Mouse (Mus musculus) MEL (cell line): Measurements from ENCODE around the gene Tmem184c. TPM values are rescaled to one million over a fixed set of nuclear protein-coding genes. Genes with fewer than 3 reads are reported as not detected.

Experiments used
- DNase-seq: peaks from one replicate; pipeline ENCODE4 v3.0.0; 2011; ENCODE audit warnings: low read depth, low spot score
- H3K27ac ChIP-seq: 2 replicates; pipeline ENCODE4 v1.5.1; 2012; ENCODE audit warnings: low read depth, mild to moderate bottlenecking, control low read depth, low read length, moderate library complexity; ENCODE audit not compliant: control insufficient read depth
- H3K27me3 ChIP-seq, 2 experiments: fragments of 150-350 bp in 1 of 2; sonication (generic) in 1 of 2; 2 replicates each; pipeline ENCODE4 v1.6.1; 2012; ENCODE audit warnings: low read length in 2 of 2, mild to moderate bottlenecking in 2 of 2, improper control_type of control experiment in 1 of 2, moderate library complexity in 1 of 2; ENCODE audit not compliant: insufficient read depth in 2 of 2, control insufficient read depth in 1 of 2
- H3K36me3 ChIP-seq, 2 experiments: 2 replicates each; pipeline ENCODE4 v1.6.1; 2012 to 2014; ENCODE audit warnings: low read length in 2 of 2, improper control_type of control experiment in 1 of 2, inconsistent platforms in 1 of 2, mild to moderate bottlenecking in 1 of 2; ENCODE audit not compliant: insufficient read depth in 2 of 2, control insufficient read depth in 1 of 2
- H3K4me1 ChIP-seq, 2 experiments: fragments of 150-350 bp in 1 of 2; sonication (generic) in 1 of 2; 2 replicates each; pipeline ENCODE4 v1.6.1; 2012; ENCODE audit warnings: low read length in 2 of 2, improper control_type of control experiment in 1 of 2, mild to moderate bottlenecking in 1 of 2; ENCODE audit not compliant: insufficient read depth in 2 of 2, control insufficient read depth in 1 of 2
- H3K4me3 ChIP-seq, 2 experiments: fragments of 150-350 bp in 1 of 2; sonication (generic) in 1 of 2; 2 replicates each; pipeline ENCODE4 v1.5.1; 2012; ENCODE audit warnings: low read depth in 2 of 2, low read length in 2 of 2, mild to moderate bottlenecking in 2 of 2, moderate library complexity in 2 of 2, control low read depth in 1 of 2, improper control_type of control experiment in 1 of 2; ENCODE audit not compliant: control insufficient read depth in 1 of 2, insufficient read depth in 1 of 2
- H3K79me2 ChIP-seq: 2 replicates; pipeline ENCODE4 v1.6.1; 2012; ENCODE audit warnings: mild to moderate bottlenecking, low read length, moderate library complexity; ENCODE audit not compliant: control insufficient read depth, poor library complexity, insufficient read depth
- H3K9ac ChIP-seq: 2 replicates; pipeline ENCODE4 v1.6.1; 2012; ENCODE audit warnings: low read depth, mild to moderate bottlenecking, control low read depth, low read length, moderate library complexity; ENCODE audit not compliant: control insufficient read depth, poor library complexity, severe bottlenecking
- H3K9me3 ChIP-seq: fragments of 150-350 bp; sonication (generic); replicated peaks from 2 replicates; pipeline ENCODE4 v1.6.1; 2012; ENCODE audit warnings: mild to moderate bottlenecking, low read length, improper control_type of control experiment, moderate library complexity; ENCODE audit not compliant: insufficient read depth
- BHLHE40 ChIP-seq: IDR thresholded peaks from 2 replicates; pipeline ENCODE4 v1.6.1; 2012; ENCODE audit warnings: low read depth, mild to moderate bottlenecking, inconsistent platforms, low read length, improper control_type of control experiment, borderline replicate concordance
- CHD1 ChIP-seq: IDR thresholded peaks from 2 replicates; pipeline ENCODE4 v1.6.1; 2012; ENCODE audit warnings: low read depth, mild to moderate bottlenecking, inconsistent platforms, low read length, improper control_type of control experiment
- CHD2 ChIP-seq: IDR thresholded peaks from 2 replicates; pipeline ENCODE4 v1.6.1; 2011; ENCODE audit warnings: low read length, improper control_type of control experiment
- CTCF ChIP-seq, 3 experiments: IDR thresholded peaks in 2 of 3; conservative IDR thresholded peaks in 1 of 3; 2 replicates each; pipeline ENCODE4 v1.5.1; 2011 to 2012; ENCODE audit warnings: low read length in 3 of 3, low read depth in 2 of 3, mild to moderate bottlenecking in 2 of 3, improper control_type of control experiment in 1 of 3, inconsistent platforms in 1 of 3, mixed read lengths in 1 of 3, moderate library complexity in 1 of 3; ENCODE audit not compliant: control insufficient read depth in 1 of 3, insufficient read depth in 1 of 3, poor library complexity in 1 of 3, severe bottlenecking in 1 of 3
- E2F4 ChIP-seq: IDR thresholded peaks from 2 replicates; pipeline ENCODE4 v1.6.1; 2011; ENCODE audit warnings: low read depth, low read length, improper control_type of control experiment, borderline replicate concordance
- ELF1 ChIP-seq: IDR thresholded peaks from 2 replicates; pipeline ENCODE4 v1.6.1; 2014; ENCODE audit warnings: low read depth, mild to moderate bottlenecking, inconsistent platforms, low read length, improper control_type of control experiment, moderate library complexity
- GABPA ChIP-seq: IDR thresholded peaks from 2 replicates; pipeline ENCODE4 v1.6.1; 2012; ENCODE audit warnings: low read depth, mild to moderate bottlenecking, inconsistent platforms, low read length, improper control_type of control experiment, moderate library complexity
- GATA1 ChIP-seq: IDR thresholded peaks from 2 replicates; pipeline ENCODE4 v1.6.1; 2011; ENCODE audit warnings: low read depth, low read length, improper control_type of control experiment
- MAFK ChIP-seq: IDR thresholded peaks from 2 replicates; pipeline ENCODE4 v1.6.1; 2011; ENCODE audit warnings: low read depth, mild to moderate bottlenecking, low read length, improper control_type of control experiment, borderline replicate concordance
- MAX ChIP-seq: IDR thresholded peaks from 2 replicates; pipeline ENCODE4 v1.6.1; 2011; ENCODE audit warnings: low read length, improper control_type of control experiment
- RAD21 ChIP-seq: IDR thresholded peaks from 2 replicates; pipeline ENCODE4 v1.6.1; 2011; ENCODE audit warnings: mild to moderate bottlenecking, low read depth, low read length, improper control_type of control experiment
- RCOR1 ChIP-seq: IDR thresholded peaks from 2 replicates; pipeline ENCODE4 v1.6.1; 2012; ENCODE audit warnings: low read depth, mild to moderate bottlenecking, inconsistent platforms, low read length, improper control_type of control experiment
- SIN3A ChIP-seq: IDR thresholded peaks from 2 replicates; pipeline ENCODE4 v1.6.1; 2012; ENCODE audit warnings: low read length, improper control_type of control experiment, inconsistent platforms
- SMC3 ChIP-seq: IDR thresholded peaks from 2 replicates; pipeline ENCODE4 v1.6.1; 2011; ENCODE audit warnings: low read depth, low read length, improper control_type of control experiment
- TAL1 ChIP-seq: IDR thresholded peaks from 2 replicates; pipeline ENCODE4 v1.6.1; 2012; ENCODE audit warnings: mild to moderate bottlenecking, inconsistent platforms, low read length, moderate library complexity, mixed read lengths
- TCF12 ChIP-seq: IDR thresholded peaks from 2 replicates; pipeline ENCODE4 v1.6.1; 2014; ENCODE audit warnings: low read depth, mild to moderate bottlenecking, inconsistent platforms, low read length, improper control_type of control experiment, moderate library complexity
- USF2 ChIP-seq, 2 experiments: IDR thresholded peaks; 2 replicates each; pipeline ENCODE4 v1.6.1; 2011 to 2012; ENCODE audit warnings: improper control_type of control experiment in 2 of 2, low read length in 2 of 2, borderline replicate concordance in 1 of 2, inconsistent platforms in 1 of 2, low read depth in 1 of 2, mild to moderate bottlenecking in 1 of 2; ENCODE audit not compliant: insufficient read depth in 1 of 2
- ZMIZ1 ChIP-seq: IDR thresholded peaks from 2 replicates; pipeline ENCODE4 v1.6.1; 2012; ENCODE audit warnings: low read depth, mild to moderate bottlenecking, inconsistent platforms, low read length, improper control_type of control experiment, moderate library complexity
- ZNF384 ChIP-seq: IDR thresholded peaks from 2 replicates; pipeline ENCODE4 v1.6.1; 2012; ENCODE audit warnings: low read depth, mild to moderate bottlenecking, inconsistent platforms, low read length, improper control_type of control experiment
- polyA plus RNA-seq, 2 experiments: library from polyadenylated mRNA; stranded (reverse) in 1 of 2; unstranded in 1 of 2; fragments of >175 nt in 1 of 2; fragments of >200 nt in 1 of 2; gene quantifications; 2 replicates each; pipeline versions ENCODE4 v1.2.1 to v1.2.4; 2012; ENCODE audit warnings: low replicate concordance in 2 of 2, low read depth in 1 of 2; ENCODE audit not compliant: insufficient read length in 2 of 2, insufficient read depth in 1 of 2, missing spikeins in 1 of 2
- total RNA-seq: library from RNA; depleted of rRNA; stranded (reverse); fragments of 300-350 nt; gene quantifications from 2 replicates; pipeline ENCODE4 v1.2.3, GENCODE M21; 2012

Tmem184c gene
- total and polyA plus RNA-seq, 3 experiments: 8.5 to 11.3 TPM; not detected in 1

DNA sequence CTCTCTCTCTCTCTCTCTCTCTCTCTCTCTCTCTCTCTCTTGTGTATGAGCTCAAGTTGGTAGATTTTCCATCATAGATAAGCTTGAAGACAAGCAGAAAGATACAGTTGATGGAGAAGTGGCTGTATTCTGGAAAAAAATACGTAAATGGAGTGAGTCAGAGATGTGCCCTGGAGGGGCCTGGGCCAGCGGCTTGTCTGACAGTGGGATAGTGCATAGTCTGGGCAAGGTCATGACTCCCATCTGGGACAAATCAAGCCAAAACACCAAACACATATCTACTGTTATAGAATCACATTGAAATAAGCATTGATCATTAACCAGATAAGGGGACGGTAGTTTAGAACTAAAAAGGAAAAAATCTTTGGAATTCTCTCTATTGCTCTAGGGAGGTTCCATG lies 47.9 kb upstream of the Tmem184c start:
- DNase-seq: no peak
- TF ChIP-seq CTCF (IDR thresholded peaks at IDR 0.05 in 2 of 3, conservative IDR thresholded peaks at IDR 0.05 in 1 of 3; ENCODE audit: control insufficient read depth in 1 of 3, insufficient read depth in 1 of 3, low read depth in 2 of 3, low read length in 3 of 3, poor library complexity in 1 of 3, severe bottlenecking in 1 of 3): no peak
- no peak for TF ChIP-seq SIN3A
- no peak for TF ChIP-seq MAFK
- no peak for TF ChIP-seq RCOR1
- TF ChIP-seq BHLHE40: no peak
- no peak for TF ChIP-seq E2F4
- no peak for TF ChIP-seq TCF12
- TF ChIP-seq GABPA: no peak
- no peak for TF ChIP-seq RAD21
- TF ChIP-seq, all 39 proteins: peak for 0
- Histone ChIP-seq H3K79me2 (no peaks in the 10 kb centered on the region), H3K27ac (no peak overlapping the region), H3K27me3 (no peaks in the 10 kb centered on the region), H3K4me3 (no peak overlapping the region), H3K9me3 (no peaks in the 10 kb centered on the region), H3K4me1 (no peaks in the 10 kb centered on the region), H3K36me3 (no peaks in the 10 kb centered on the region), H3K9ac (no peak overlapping the region)

DNA sequence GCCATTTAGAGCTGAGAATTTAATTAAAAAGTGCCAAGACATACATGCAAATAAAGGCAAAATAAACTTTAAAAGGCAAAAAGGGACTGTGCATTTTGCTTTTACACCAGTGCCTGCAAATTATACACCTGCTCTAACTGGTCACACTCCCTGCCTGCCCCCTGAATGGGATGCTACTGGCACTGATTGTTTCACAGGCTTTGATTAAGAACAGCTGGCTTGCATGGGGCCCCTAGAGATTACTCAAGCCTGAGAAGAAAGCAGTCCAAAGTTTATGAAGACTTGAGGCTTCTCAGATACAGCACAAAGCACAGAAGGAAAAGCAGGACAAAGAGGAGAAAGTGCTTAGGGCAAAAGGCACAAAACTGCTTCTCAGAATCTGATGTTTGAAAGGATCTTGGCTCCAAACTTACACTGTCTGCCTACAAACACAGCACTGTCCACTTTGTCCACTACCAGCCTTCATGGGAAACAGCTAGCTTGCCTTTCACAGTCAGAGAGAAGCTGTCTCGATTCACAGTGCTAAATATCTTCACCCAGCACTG lies 40.2 kb upstream of the Tmem184c start:
- Histone ChIP-seq H3K9me3 (no peaks in the 10 kb centered on the region), H3K4me3 (no peak overlapping the region), H3K9ac (no peak overlapping the region), H3K36me3 (no peaks in the 10 kb centered on the region), H3K27ac (no peak overlapping the region), H3K79me2 (no peaks in the 10 kb centered on the region), H3K27me3 (no peaks in the 10 kb centered on the region), H3K4me1 (no peaks in the 10 kb centered on the region)
- no peak for DNase-seq
- TF ChIP-seq ZMIZ1 (no peak), ELF1 (no peak), TCF12 (no peak), MAX (no peak), CHD1 (no peak), USF2 (IDR thresholded peaks at IDR 0.05; ENCODE audit: borderline replicate concordance in 1 of 2, insufficient read depth in 1 of 2, low read depth in 1 of 2, low read length in 2 of 2) (no peak), GATA1 (no peak), BHLHE40 (no peak), RAD21 (no peak), CHD2 (no peak), TAL1 (no peak), ZNF384 (no peak), SMC3 (no peak)
